Mouse (Mus musculus): ENCODE results near the gene Spag9.
"Not testable (repeated sequence)": the region's sequence is repeated elsewhere in the genome, so short reads cannot be mapped to it uniquely, and the experiment has no call there.

Spag9 gene

DNA sequence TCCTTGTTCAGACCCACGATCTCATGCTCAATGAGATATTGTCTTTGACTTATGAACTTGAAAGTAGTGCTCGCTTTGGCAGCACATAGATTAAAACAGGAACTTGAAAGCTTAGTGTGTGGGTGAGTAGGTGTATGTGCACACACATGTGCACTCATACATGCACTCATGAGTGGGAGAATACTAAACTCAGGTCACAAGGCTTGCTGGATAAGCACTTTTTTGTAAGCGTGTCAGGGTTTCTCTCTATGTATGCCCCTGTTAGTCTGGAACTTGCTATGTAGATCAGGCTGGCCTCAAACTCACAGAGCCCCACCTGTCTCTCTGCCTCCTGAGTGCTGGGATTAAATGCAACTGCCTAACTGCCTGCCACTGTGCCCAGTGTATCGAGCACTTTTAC, 8.9 kb upstream of the Spag9 start:
- DNase-seq, result no peak

- DNase-seq, result no peak
These were observed 8.1 kb upstream of the Spag9 start for GRCm38 (mm10) chr11:93987625-93988327.

- no peak for DNase-seq
These were observed 7.4 kb upstream of the Spag9 start for GRCm38 (mm10) chr11:93988328-93989062.

DNA sequence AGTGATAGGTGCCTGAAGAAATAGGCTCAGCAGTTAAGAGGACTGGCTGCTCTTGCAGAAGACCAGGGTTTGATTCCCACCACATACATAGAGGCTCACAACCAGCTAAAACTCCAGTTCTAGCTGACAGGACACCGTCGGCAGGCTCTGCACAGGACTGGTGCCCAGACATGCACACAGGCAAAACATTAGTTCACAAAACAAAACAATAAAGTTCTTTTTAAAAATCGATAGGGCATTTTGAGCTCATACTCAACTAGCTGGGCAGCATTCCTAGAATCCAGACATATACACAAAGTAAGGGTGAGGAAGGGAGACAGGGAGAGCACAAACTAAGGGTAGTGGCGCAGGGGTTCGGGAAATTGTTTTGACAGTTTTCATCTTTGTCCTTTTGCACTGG, 1.4 kb upstream of the Spag9 start:
- DNase-seq, result no peak

DNA sequence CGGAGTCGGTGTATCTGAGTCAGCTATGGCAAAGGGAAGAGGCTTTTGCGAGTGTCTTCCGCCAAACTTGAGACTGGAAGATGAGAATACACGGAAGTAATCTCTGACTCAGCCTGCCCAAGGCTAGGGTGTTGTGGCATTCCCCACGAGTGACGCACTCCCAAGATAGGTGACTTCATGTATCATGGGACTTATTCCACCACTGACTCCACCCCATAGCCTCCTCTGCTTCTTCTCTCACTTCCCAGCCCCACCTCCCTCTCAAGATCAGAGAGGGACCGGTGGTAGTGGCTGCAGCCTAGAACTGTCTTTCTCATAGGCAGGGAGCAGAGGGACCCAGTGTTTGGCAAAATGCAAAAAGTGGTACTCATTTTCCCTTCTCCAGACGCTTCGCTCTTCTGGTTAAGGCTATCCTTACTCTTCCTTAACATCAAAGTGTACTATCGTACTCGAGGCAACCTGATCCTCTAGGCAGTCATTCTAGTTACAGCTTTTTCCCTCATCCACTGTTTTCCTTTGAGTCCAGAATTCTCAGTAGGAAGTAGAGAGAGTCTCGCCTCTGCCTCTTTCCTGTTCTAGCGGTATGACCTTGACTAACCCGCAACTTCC, 676 bp upstream of the Spag9 start:
- peak; percentile 53 for DNase-seq

- DNase-seq, result no peak
These were observed 632 bp downstream of the Spag9 start for GRCm38 (mm10) chr11:93996306-93997140.

DNA sequence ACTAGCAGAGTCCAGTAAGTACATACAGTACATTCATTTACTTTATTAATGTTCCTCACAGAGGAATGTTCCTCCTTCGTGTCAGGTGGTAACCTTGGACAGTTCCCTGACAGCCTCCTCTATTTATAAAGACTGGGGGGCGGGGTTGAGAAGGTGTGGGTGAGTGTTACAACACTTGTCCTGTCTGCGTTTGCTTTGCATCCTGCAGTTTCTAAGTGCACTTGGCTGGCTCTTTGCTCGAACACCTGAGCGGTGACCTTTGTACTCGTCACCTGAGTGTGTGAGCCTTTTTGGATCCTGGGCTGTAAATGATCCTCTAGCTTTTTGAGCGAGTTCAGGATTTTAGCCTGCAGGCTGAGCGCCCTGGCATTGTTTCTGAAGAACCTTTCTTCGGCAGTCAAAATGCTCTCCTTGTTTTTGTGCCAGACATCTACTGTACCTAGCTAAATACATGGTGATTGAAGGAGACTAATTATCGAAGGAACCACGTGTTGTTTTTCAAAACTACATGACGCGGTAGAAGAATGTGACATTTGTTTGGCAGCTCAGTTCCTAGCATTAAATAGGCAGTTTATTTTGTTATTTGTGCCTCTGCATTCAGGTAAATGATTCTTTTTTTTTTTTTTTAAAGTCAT, 1.4 kb downstream of the Spag9 start:
- peak; percentile 7 for DNase-seq

DNA sequence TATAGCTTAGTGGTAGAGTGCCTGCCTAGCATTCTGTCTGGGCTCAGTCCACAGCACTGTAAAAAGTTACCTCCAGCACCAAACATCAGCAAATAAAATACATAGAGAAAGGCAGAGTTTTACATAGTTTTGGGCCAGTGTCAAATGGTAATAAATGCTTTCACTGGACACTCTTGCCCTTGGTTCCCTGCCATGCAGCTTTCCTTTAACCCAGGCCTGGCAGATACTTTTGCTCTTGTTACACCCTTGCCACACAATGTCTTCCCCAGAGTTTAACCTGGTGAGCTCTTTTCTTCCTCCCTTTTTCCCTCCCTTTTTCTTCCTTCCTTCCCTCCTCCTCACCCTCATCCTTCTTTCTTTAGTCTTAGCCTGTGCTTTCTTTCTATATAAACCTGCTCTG, 3.4 kb downstream of the Spag9 start:
- no peak for DNase-seq

DNA sequence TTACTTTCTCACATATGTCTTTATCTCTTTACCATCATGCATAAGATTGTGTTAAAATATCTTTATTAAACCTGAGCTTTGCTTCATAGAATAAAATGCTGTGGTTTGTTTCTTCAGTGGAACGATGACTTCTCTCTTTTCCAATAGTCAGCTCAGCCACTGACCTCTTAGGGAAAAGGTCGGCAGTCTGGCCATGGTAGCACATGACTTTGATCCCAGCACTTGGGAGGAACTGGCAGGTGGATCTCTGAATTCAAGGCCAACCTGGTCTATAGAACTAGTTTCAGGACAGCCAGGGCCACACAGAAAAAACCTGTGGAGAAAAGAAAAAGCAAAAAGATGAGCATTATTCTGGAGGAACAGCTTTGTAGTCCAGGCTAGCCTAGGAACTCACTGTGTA, 7.5 kb downstream of the Spag9 start:
- DNase-seq, result no peak

DNA sequence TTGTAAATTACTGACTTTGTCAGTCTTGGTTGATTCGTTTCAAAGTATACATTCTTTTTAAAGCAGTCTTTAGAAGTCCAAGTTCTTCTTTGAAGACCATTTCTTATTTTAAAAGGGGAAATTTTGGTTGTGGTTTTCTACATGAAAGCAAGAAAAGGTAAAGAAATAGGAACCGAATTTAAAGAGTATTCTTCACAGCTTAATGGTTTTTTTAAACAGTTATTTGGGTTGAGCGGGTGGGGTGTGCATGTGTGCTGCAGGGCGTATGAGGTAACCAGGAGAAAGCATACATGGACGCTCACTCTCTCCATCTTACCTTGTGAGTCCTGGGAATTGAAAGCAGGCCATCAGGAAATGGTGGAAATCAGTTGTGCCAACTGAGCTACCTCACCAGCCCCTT, 23.2 kb downstream of the Spag9 start:
- DNase-seq, result no peak

- DNase-seq, result no peak
These were observed 24.5 kb downstream of the Spag9 start for GRCm38 (mm10) chr11:94020403-94020802.

GRCm38 (mm10) chr11:94026289-94026688, 30.4 kb downstream of the Spag9 start:
- no peak for DNase-seq

DNA sequence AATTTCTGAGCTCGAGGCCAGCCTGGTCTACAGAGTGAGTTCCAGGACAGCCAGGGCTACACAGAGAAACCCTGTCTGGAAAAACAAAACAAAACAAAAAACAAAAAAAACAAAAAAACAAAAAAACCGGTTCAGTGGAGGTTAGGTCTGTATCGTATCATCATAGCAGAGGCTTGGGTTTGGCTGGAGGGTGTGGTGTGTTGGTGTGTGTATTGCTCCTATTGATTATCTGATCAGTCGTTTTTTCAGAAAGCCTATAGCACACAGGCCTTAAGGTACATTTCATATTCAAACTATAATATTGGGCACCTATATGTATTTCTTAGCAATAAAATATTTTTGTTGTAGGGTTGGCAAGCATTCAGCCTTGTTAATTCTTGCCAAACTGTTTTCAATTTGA, 36.2 kb downstream of the Spag9 start:
- DNase-seq, result no peak

DNA sequence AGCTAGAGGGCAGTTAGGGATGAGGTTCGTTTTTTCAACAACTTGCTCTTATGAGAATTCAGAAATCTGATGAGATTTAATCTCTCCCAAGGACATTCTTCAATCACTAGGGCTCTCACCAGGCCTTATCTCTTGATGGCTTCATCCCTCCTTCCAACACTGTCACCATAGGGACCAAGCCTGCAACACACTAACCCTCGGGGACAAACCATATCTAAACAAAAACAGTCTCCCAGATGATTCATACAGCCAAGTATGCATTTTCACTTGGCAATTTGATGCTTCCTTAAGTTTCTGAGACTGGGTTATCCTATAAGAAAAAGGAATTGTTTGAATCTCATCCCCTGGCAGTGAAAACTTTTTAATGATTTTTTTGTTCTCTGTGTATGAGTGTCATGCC, 37.1 kb downstream of the Spag9 start:
- no peak for DNase-seq

GRCm38 (mm10) chr11:94035974-94036373, 40.1 kb downstream of the Spag9 start:
- peak; percentile 69 for DNase-seq

- no peak for DNase-seq
These were observed 45.6 kb downstream of the Spag9 start for GRCm38 (mm10) chr11:94041475-94041874.

GRCm38 (mm10) chr11:94042301-94042700, 46.4 kb downstream of the Spag9 start:
- not testable (repeated sequence) for DNase-seq

DNA sequence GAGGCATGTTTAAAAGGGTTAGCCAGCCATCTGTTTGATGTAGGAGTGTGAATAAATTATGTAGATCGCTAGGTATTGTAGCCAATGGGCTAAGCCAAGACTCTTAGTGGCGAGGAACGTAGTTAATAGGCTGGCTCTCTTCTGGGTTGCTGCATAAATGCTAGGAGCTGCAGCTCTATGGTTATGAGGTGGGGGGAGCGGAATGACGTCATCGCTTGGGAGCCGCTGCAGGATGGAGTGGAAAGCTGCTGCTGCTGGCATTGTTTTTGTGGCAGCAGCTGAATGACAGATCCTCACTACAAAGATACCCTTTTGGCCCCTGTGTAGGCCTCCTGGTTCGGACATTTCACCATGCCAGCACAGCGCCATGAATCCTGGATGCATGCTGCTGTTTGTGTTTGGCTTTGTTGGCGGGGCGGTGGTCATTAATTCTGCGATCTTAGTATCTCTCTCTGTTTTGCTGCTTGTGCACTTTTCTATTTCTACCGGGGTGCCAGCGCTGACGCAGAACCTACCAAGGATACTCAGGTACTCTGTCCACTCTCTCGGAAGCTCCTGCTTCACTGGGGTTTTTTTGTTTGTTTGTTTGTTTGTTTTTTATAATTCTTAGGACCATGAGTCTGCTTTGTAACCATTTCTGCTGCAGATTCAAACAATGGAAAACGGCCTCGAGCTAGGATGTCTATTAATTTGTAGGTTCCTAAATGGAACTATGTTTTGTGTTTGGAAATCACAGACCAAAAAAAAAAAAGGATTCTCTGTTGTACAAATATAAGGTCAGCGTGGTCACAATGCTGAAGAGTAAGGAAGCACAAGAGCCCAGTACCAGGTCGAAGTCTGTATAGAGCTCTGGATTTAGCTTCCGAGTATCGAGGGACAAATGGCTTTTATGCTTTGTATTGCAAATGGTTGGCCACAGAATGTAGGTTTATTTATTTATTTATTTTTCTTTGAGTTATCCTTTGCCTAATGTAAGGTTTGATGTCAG, 48.4 kb downstream of the Spag9 start:
- DNase-seq, result peak; percentile 98

- DNase-seq, result peak; percentile 62
These were observed 49.1 kb downstream of the Spag9 start for GRCm38 (mm10) chr11:94045016-94045415.

DNA sequence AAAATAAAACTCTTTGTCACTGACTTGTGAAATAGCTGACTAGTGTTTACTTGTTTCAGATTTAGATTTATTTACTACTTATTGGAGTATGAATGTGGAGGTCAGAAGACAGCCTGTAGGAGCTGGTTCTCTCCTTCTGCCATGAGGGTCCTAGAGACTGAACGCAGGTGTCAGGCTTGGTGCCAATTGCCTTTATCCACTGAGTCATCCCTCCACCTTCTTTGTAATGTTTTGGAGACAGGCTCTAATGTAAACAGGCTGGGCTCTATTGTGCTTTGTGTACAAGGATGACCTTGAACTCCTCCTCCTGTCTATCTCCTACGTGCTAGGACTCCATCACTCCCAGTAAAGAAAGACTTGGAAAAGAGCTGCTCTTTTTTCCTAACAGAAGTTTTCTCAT, 51.4 kb downstream of the Spag9 start:
- no peak for DNase-seq

- no peak for DNase-seq
These were observed 58.3 kb downstream of the Spag9 start for GRCm38 (mm10) chr11:94054176-94054575.

All from retina, postnatal 1 day (tissue).